Mouse (Mus musculus): ENCODE results near the gene Sugct. TPM values are rescaled to one million over a fixed set of nuclear protein-coding genes. Genes with fewer than 3 reads are reported as not detected.

The Sugct gene
- polyA plus RNA-seq, 1 experiment, result 0.42 TPM

DNA sequence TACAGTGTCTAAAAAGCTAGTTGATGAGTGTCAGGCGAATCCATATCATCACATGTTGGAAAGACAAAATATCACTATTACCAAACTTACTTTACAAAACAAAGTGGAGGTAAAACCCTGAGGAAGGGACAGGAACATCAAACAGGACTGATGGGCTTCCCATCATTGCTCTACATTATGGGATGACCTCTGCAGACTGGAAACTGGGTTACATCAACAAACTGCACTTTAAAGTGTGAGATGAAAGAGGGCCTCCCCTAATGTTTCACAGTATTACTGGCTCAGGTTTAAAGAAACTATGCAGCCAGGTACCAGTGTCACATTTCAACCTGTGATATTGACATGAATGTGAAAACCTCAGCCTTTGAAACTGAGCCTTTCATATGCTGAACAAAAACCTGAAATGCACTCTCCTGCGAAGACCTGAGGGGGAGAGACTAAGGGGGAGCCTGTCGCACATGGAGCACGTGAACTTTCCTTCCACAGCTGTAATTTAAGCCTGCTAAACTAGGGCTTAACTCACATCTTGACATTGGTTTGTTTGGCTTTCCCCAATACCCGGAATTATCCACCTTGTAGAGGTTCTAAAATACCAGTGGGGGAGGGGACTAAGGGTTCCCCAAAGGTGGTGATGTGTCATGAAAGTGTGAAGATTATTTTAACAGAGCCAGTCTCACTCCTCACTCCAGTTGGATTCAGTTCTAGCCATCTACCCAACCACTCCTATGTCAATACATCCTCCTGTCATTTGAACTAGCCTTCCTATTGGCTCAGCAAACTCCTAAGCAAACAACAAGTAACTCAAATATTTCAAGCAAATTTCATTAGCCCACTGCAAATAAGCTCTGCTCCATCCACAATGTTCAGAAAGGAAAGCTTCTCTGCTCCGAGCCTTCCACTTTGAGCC, 610.2 kb downstream of the Sugct start:
- Histone ChIP-seq H3K27me3 (ENCODE audit: control insufficient read depth, insufficient read depth, insufficient read length) (no peaks in the 10 kb centered on the region), H3K79me2 (ENCODE audit: control insufficient read depth, insufficient read depth) (no peaks in the 10 kb centered on the region), H3K36me3 (ENCODE audit: control insufficient read depth, insufficient read depth) (no peaks in the 10 kb centered on the region), H3K79me3 (ENCODE audit: low read depth) (no peaks in the 10 kb centered on the region), H3K4me3 (ENCODE audit: insufficient read depth, poor library complexity, severe bottlenecking) (no peak overlapping the region), H3ac (ENCODE audit: control insufficient read depth, insufficient read length, low read depth) (no peak overlapping the region)
- TF ChIP-seq MYOG (IDR thresholded peaks at IDR 0.05; ENCODE audit: control insufficient read depth, extremely low read depth, insufficient read length) (no peak), FOSL1 (IDR thresholded peaks at IDR 0.05; ENCODE audit: insufficient read depth, low read length, poor library complexity, severe bottlenecking) (no peak), USF1 (IDR thresholded peaks at IDR 0.05; ENCODE audit: low read depth) (no peak), CEBPB (IDR thresholded peaks at IDR 0.05; ENCODE audit: low read depth) (no peak), CTCF (IDR thresholded peaks at IDR 0.05; ENCODE audit: control insufficient read depth, insufficient read depth, insufficient read length) (no peak), MYOD1 (IDR thresholded peaks at IDR 0.05; ENCODE audit: control insufficient read depth, insufficient read length, low read depth) (no peak)

DNA sequence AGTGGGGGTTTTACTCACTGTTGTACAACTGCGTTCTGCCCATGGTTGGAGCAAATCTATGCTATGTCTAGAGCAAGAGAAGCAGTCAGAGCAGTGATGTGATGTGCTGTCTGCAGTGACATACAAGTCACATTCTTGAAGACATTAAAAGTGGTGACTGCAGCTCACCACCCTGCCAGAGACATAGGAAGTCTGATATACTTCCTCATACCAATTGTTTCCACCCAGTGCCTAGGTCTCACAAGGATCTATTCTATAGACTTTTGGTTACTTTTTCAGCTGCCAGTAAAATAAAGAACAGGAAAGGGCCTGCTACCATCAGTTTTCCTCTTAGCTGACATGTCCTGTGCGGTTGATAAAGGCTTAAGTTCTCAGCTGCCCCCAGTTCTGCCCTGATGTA, 613.7 kb downstream of the Sugct start:
- no peak overlapping the region for H3ac ChIP-seq (ENCODE audit: control insufficient read depth, insufficient read length, low read depth)
- TF ChIP-seq USF1 (IDR thresholded peaks at IDR 0.05; ENCODE audit: low read depth), result no peak
- no peak for TF ChIP-seq CTCF (IDR thresholded peaks at IDR 0.05; ENCODE audit: control insufficient read depth, insufficient read depth, insufficient read length)
- TF ChIP-seq MAX (IDR thresholded peaks at IDR 0.05), result no peak
- no peak for TF ChIP-seq FOSL1 (IDR thresholded peaks at IDR 0.05; ENCODE audit: insufficient read depth, low read length, poor library complexity, severe bottlenecking)
- TF ChIP-seq CEBPB (IDR thresholded peaks at IDR 0.05; ENCODE audit: low read depth), result no peak
- TF ChIP-seq MYOG (IDR thresholded peaks at IDR 0.05; ENCODE audit: control insufficient read depth, extremely low read depth, insufficient read length), result no peak
- no peak for TF ChIP-seq MYOD1 (IDR thresholded peaks at IDR 0.05; ENCODE audit: control insufficient read depth, insufficient read length, low read depth)
- H3K79me3 ChIP-seq (ENCODE audit: low read depth), result no peaks in the 10 kb centered on the region
- H3K4me3 ChIP-seq (ENCODE audit: insufficient read depth, poor library complexity, severe bottlenecking), result no peak overlapping the region
- H3K27me3 ChIP-seq (ENCODE audit: control insufficient read depth, insufficient read depth, insufficient read length), result no peaks in the 10 kb centered on the region
- no peaks in the 10 kb centered on the region for H3K36me3 ChIP-seq (ENCODE audit: control insufficient read depth, insufficient read depth)
- no peaks in the 10 kb centered on the region for H3K79me2 ChIP-seq (ENCODE audit: control insufficient read depth, insufficient read depth)

DNA sequence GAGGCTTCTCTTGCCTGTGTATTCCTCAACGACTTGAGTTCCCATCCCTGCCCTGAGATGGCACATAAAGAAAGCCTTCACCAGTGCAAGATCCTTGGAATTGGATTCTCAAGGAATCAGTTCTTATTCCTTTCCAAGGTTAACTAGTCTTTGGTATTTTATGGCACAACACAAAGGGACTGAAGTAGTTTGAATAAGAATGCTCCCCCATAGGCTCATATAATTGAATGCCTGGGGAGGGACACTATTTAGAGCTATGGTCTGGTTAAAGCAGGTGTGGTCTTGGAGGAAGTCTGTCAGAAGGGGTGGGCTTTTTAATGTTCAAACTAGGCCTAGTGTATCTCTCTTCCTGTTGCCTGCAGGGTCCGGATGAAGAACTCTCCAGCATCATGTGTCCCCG, 629.8 kb downstream of the Sugct start:
- Histone ChIP-seq H3K27me3 (ENCODE audit: control insufficient read depth, insufficient read depth, insufficient read length) (no peaks in the 10 kb centered on the region), H3K36me3 (ENCODE audit: control insufficient read depth, insufficient read depth) (no peaks in the 10 kb centered on the region), H3K79me2 (ENCODE audit: control insufficient read depth, insufficient read depth) (no peaks in the 10 kb centered on the region), H3K79me3 (ENCODE audit: low read depth) (no peaks in the 10 kb centered on the region), H3K4me3 (ENCODE audit: insufficient read depth, poor library complexity, severe bottlenecking) (no peak overlapping the region), H3ac (ENCODE audit: control insufficient read depth, insufficient read length, low read depth) (no peak overlapping the region)
- no peak for TF ChIP-seq MAX (IDR thresholded peaks at IDR 0.05)
- TF ChIP-seq MYOD1 (IDR thresholded peaks at IDR 0.05; ENCODE audit: control insufficient read depth, insufficient read length, low read depth), result no peak
- TF ChIP-seq FOSL1 (IDR thresholded peaks at IDR 0.05; ENCODE audit: insufficient read depth, low read length, poor library complexity, severe bottlenecking), result no peak
- TF ChIP-seq USF1 (IDR thresholded peaks at IDR 0.05; ENCODE audit: low read depth), result no peak
- TF ChIP-seq CEBPB (IDR thresholded peaks at IDR 0.05; ENCODE audit: low read depth), result no peak
- TF ChIP-seq MYOG (IDR thresholded peaks at IDR 0.05; ENCODE audit: control insufficient read depth, extremely low read depth, insufficient read length), result no peak
- TF ChIP-seq CTCF (IDR thresholded peaks at IDR 0.05; ENCODE audit: control insufficient read depth, insufficient read depth, insufficient read length), result no peak

DNA sequence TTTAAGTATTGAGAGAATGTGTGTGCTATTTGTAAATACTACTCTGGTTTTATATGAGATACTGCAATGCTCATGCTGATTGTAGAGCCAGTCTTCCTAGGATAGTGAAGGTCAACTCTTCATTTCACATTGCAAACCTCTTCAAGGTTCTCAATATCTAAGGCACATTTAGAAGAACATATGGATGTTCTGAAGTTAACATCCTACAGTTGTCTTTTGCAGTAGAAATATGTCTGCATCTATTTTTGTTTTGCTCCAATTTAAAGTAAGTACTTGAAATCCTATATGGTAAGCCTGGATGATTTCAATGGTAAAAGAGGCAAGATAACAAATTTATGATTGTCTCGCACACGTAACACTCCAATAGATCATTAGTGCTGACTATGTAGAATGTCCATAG, 638.7 kb downstream of the Sugct start:
- Histone ChIP-seq H3K4me3 (ENCODE audit: insufficient read depth, poor library complexity, severe bottlenecking) (no peak overlapping the region), H3K79me2 (ENCODE audit: control insufficient read depth, insufficient read depth) (no peaks in the 10 kb centered on the region), H3K36me3 (ENCODE audit: control insufficient read depth, insufficient read depth) (no peaks in the 10 kb centered on the region), H3K27me3 (ENCODE audit: control insufficient read depth, insufficient read depth, insufficient read length) (no peaks in the 10 kb centered on the region), H3ac (ENCODE audit: control insufficient read depth, insufficient read length, low read depth) (no peak overlapping the region), H3K79me3 (ENCODE audit: low read depth) (no peaks in the 10 kb centered on the region)
- TF ChIP-seq USF1 (IDR thresholded peaks at IDR 0.05; ENCODE audit: low read depth) (no peak), MAX (IDR thresholded peaks at IDR 0.05) (no peak), CTCF (IDR thresholded peaks at IDR 0.05; ENCODE audit: control insufficient read depth, insufficient read depth, insufficient read length) (no peak), MYOG (IDR thresholded peaks at IDR 0.05; ENCODE audit: control insufficient read depth, extremely low read depth, insufficient read length) (no peak), FOSL1 (IDR thresholded peaks at IDR 0.05; ENCODE audit: insufficient read depth, low read length, poor library complexity, severe bottlenecking) (no peak), MYOD1 (IDR thresholded peaks at IDR 0.05; ENCODE audit: control insufficient read depth, insufficient read length, low read depth) (no peak), CEBPB (IDR thresholded peaks at IDR 0.05; ENCODE audit: low read depth) (no peak)

DNA sequence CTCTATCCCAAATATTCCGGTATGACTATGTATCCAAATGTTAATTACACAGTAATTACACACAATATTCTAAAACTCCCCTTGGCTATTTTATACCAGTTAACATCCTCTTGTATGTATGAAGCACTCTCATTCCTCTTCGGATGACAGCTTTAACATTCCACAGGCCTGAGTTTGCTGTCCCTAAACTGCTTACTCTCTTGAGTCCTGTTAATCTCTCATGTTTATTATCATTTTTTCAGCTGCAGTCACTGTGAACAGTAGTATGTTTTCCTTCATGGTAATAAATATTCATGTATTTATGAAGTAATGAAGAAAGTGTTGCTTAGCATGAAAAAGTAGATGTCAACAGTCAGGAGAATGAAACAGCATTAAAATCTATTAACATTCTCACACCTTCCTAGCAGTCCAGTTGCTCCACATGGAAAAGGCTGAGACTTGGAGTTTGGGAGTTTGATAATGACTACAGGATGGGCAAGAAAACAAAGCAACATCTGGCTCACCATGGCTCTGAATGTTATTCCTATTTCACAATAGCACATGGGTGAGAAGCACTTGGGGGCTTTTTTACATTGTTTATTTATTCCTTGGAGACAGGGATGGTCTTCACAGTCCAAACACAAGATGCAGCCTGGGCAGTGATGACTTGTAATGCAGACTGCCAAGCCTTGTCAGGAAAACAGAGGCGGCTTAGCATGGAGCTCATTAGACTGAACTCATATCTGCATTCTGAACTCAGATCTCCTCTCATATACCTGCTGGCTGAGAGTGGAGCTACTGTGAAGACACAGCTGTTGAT, 651.7 kb downstream of the Sugct start:
- Histone ChIP-seq H3ac (ENCODE audit: control insufficient read depth, insufficient read length, low read depth) (no peak overlapping the region), H3K36me3 (ENCODE audit: control insufficient read depth, insufficient read depth) (no peaks in the 10 kb centered on the region), H3K79me2 (ENCODE audit: control insufficient read depth, insufficient read depth) (no peaks in the 10 kb centered on the region)

More for the DNA sequence above, 651.7 kb downstream of the Sugct start:
- no peak overlapping the region for H3K4me3 ChIP-seq (ENCODE audit: insufficient read depth, poor library complexity, severe bottlenecking)
- no peaks in the 10 kb centered on the region for H3K79me3 ChIP-seq (ENCODE audit: low read depth)
- H3K27me3 ChIP-seq (ENCODE audit: control insufficient read depth, insufficient read depth, insufficient read length), result no peaks in the 10 kb centered on the region
- TF ChIP-seq MYOG (IDR thresholded peaks at IDR 0.05; ENCODE audit: control insufficient read depth, extremely low read depth, insufficient read length), result no peak
- TF ChIP-seq USF1 (IDR thresholded peaks at IDR 0.05; ENCODE audit: low read depth), result no peak
- no peak for TF ChIP-seq CEBPB (IDR thresholded peaks at IDR 0.05; ENCODE audit: low read depth)
- TF ChIP-seq MYOD1 (IDR thresholded peaks at IDR 0.05; ENCODE audit: control insufficient read depth, insufficient read length, low read depth), result no peak
- TF ChIP-seq CTCF (IDR thresholded peaks at IDR 0.05; ENCODE audit: control insufficient read depth, insufficient read depth, insufficient read length), result no peak

Data from C2C12 (cell line).